Mouse (Mus musculus) R1 (cell line): ENCODE results near the gene Tmem89.

Experiments
- DNase-seq: peaks from one replicate; pipeline ENCODE4 v3.0.0-alpha.2; 2018; ENCODE audit warnings: low read depth, low spot score

The Tmem89 gene

GRCm38 (mm10) chr9:108914491-108914890, at the start of gene Tmem89:
TSS of gene Tmem89 (plus strand) at chr9:108914619.
- DNase-seq, result no peak

- DNase-seq, result no peak
Measured at GRCm38 (mm10) chr9:108912308-108912707, 2.1 kb upstream of the Tmem89 start.

GRCm38 (mm10) chr9:108913161-108913560, 1.3 kb upstream of the Tmem89 start:
- no peak for DNase-seq

- no peak for DNase-seq
Measured at GRCm38 (mm10) chr9:108913621-108914020, 798 bp upstream of the Tmem89 start.

GRCm38 (mm10) chr9:108925897-108926296, 11.5 kb downstream of the Tmem89 start:
- DNase-seq, result no peak

- DNase-seq, result no peak
Measured at GRCm38 (mm10) chr9:108928424-108928823, 14.0 kb downstream of the Tmem89 start.

- DNase-seq, result no peak
Measured at GRCm38 (mm10) chr9:108935991-108936390, 21.6 kb downstream of the Tmem89 start.

GRCm38 (mm10) chr9:108936418-108937364, 22.3 kb downstream of the Tmem89 start, which contains the start of gene Uqcrc1:
TSS of gene Uqcrc1 (plus strand) at chr9:108936633.
- peak; percentile 99 for DNase-seq

- DNase-seq, result no peak
Measured at GRCm38 (mm10) chr9:108945111-108945510, 30.7 kb downstream of the Tmem89 start.

- DNase-seq, result no peak
Measured at GRCm38 (mm10) chr9:108945608-108946007, 31.2 kb downstream of the Tmem89 start.

GRCm38 (mm10) chr9:108949231-108949966, 35.0 kb downstream of the Tmem89 start:
- DNase-seq, result no peak

GRCm38 (mm10) chr9:108949967-108950728, 35.7 kb downstream of the Tmem89 start:
- DNase-seq, result no peak

GRCm38 (mm10) chr9:108953081-108953636, 38.7 kb downstream of the Tmem89 start, which contains the start of gene Col7a1:
TSS of gene Col7a1 (plus strand) at chr9:108953586.
- DNase-seq, result peak; percentile 46

- no peak for DNase-seq
Measured at GRCm38 (mm10) chr9:108955241-108955640, 40.8 kb downstream of the Tmem89 start.

GRCm38 (mm10) chr9:108955846-108956245, 41.4 kb downstream of the Tmem89 start:
- DNase-seq, result no peak

- no peak for DNase-seq
Measured at GRCm38 (mm10) chr9:108963577-108963976, 49.2 kb downstream of the Tmem89 start.

GRCm38 (mm10) chr9:108964338-108964737, 49.9 kb downstream of the Tmem89 start:
- no peak for DNase-seq
